Mouse (Mus musculus) heart, embryonic 15.5 days (tissue): ENCODE measurements around the gene Golt1a. TPM values are rescaled to one million over a fixed set of nuclear protein-coding genes. Genes with fewer than 3 reads are reported as not detected.

Experiments used
- ATAC-seq: fragments of 200-750 bp; cut with Nextera tagmentation; replicated peaks from 2 replicates; pipeline ENCODE4 v1.8.0; 2017; ENCODE audit warnings: low read depth, moderate TSS enrichment; ENCODE audit not compliant: insufficient number of reproducible peaks, insufficient read depth, low FRiP score
- H3K27ac ChIP-seq: fragments of 300-500 bp; sonication (generic); 2 replicates; pipeline ENCODE4 v1.5.1; 2015; ENCODE audit warnings: mild to moderate bottlenecking, inconsistent platforms
- H3K27me3 ChIP-seq: fragments of 300-500 bp; sonication (generic); 2 replicates; pipeline ENCODE4 v1.6.1; 2015; ENCODE audit warnings: inconsistent platforms
- H3K36me3 ChIP-seq: fragments of 300-500 bp; sonication (generic); 2 replicates; pipeline ENCODE4 v1.6.1; 2015; ENCODE audit warnings: mild to moderate bottlenecking, inconsistent platforms
- H3K4me1 ChIP-seq: fragments of 300-500 bp; sonication (generic); replicated peaks from 2 replicates; pipeline ENCODE4 v1.6.1; 2015; ENCODE audit warnings: inconsistent platforms
- H3K4me2 ChIP-seq: fragments of 300-500 bp; sonication (generic); 2 replicates; pipeline ENCODE4 v1.6.1; 2015; ENCODE audit warnings: inconsistent platforms, mild to moderate bottlenecking, moderate library complexity
- H3K4me3 ChIP-seq: fragments of 300-500 bp; sonication (generic); 2 replicates; pipeline ENCODE4 v1.5.1; 2015; ENCODE audit warnings: mild to moderate bottlenecking, inconsistent platforms
- H3K9ac ChIP-seq: fragments of 300-500 bp; sonication (generic); 2 replicates; pipeline ENCODE4 v1.6.1; 2015; ENCODE audit warnings: mild to moderate bottlenecking, inconsistent platforms
- H3K9me3 ChIP-seq: fragments of 300-500 bp; sonication (generic); replicated peaks from 2 replicates; pipeline ENCODE4 v1.6.1; 2016; ENCODE audit warnings: inconsistent platforms
- WGBS: fragments of 180-500 bp; shearing (Covaris S2); methylation state at CpG from one replicate; pipeline ENCODE4 v1.1.7; 2015; ENCODE audit warnings: mixed read lengths; 5-methylcytosine and 5-hydroxymethylcytosine counted together
- polyA plus RNA-seq: library from polyadenylated mRNA; unstranded; fragments of >200 nt; fragmentation: Nextera tagmentation; extraction: Ambion mirVana; gene quantifications from 2 replicates; pipeline ENCODE4 v1.2.1, GENCODE M21; 2015

Gene Golt1a
- polyA plus RNA-seq, result 0.42 TPM in 1 of 2 replicates, not detected in the other

DNA sequence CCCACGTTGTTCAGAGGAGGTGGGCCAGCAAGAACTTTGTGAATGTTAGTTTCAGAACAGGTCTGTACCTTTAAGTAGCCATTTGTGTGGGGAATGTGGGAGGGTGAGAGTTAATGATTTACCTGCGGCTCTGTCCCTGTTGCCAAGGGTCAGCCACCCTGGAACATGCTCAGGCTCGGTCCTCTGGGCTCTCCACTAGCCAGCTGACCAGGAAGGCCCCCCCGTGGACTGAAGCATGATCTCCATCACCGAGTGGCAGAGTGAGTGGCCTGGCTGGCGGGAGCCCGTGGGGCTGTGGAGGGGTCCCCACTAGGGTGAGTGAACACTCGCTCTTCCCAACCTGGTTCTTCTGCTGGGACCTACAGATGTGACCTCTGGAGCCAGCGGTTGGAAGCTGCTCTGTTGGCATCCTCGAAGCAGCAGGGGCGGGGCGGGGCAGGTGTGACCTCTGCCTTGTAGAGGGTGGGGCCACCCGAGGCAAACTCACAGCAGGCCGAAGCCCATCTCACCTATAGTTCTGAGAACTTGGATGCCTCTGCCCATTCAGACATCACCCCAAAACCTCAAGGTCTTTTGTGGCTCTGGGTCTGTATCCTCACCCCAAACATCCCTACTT lies at the start of gene Golt1a:
Gene Golt1a, plus strand, starts transcription at position 149 of the 616 bp plus-strand sequence.
- no peaks in the 10 kb centered on the region for H3K9me3 ChIP-seq
- no peak; the same call in 1 of the 2 replicates for ATAC-seq
- H3K4me1 ChIP-seq, result peaks cover 8% of the 10 kb centered on the region
- no peak within 1 kb of the TSS for H3K27ac ChIP-seq
- no peak within 1 kb of the TSS for H3K4me2 ChIP-seq
- H3K27me3 ChIP-seq, result 0 out of 2 replicates have a peak, but pooled peaks cover 3% of the 10 kb centered on the region
- H3K4me3 ChIP-seq, result no peak within 1 kb of the TSS
- H3K9ac ChIP-seq, result no peak within 1 kb of the TSS
- H3K36me3 ChIP-seq, result no peaks in the 10 kb centered on the region
- WGBS, result 68% methylated on average over 14 of the region's 14 CpGs

GRCm38 (mm10) chr1:133262628-133263027 lies 47.0 kb upstream of the Golt1a start:
- Histone ChIP-seq H3K27ac (no peak overlapping the region), H3K36me3 (peaks cover 17% of the 10 kb centered on the region; the same call in 1 of the 2 replicates), H3K4me3 (no peak overlapping the region), H3K4me2 (no peak overlapping the region), H3K4me1 (peaks cover 11% of the 10 kb centered on the region), H3K9ac (no peak overlapping the region), H3K9me3 (no peaks in the 10 kb centered on the region), H3K27me3 (0 out of 2 replicates have a peak, but pooled peaks cover 4% of the 10 kb centered on the region)
- no peak for ATAC-seq
- 89% methylated on average over 6 of the region's 6 CpGs for WGBS

- no peaks in the 10 kb centered on the region for H3K9me3 ChIP-seq
- 82% methylated on average over 7 of the region's 7 CpGs for WGBS
- no peak for ATAC-seq
- H3K27ac ChIP-seq, result no peak overlapping the region
- H3K4me2 ChIP-seq, result no peak overlapping the region
- H3K27me3 ChIP-seq, result 0 out of 2 replicates have a peak, but pooled peaks cover 4% of the 10 kb centered on the region
- no peak overlapping the region for H3K9ac ChIP-seq
- peaks cover 17% of the 10 kb centered on the region; the same call in 1 of the 2 replicates for H3K36me3 ChIP-seq
- peaks cover 11% of the 10 kb centered on the region for H3K4me1 ChIP-seq
- H3K4me3 ChIP-seq, result no peak overlapping the region
Observed at GRCm38 (mm10) chr1:133263134-133263533, 46.5 kb upstream of the Golt1a start.

GRCm38 (mm10) chr1:133264367-133264766 lies 45.2 kb upstream of the Golt1a start:
- no peaks in the 10 kb centered on the region for H3K9me3 ChIP-seq
- no peak overlapping the region for H3K9ac ChIP-seq
- WGBS, result 63% methylated on average over 12 of the region's 12 CpGs
- no peak overlapping the region for H3K4me2 ChIP-seq
- ATAC-seq, result no peak
- H3K36me3 ChIP-seq, result peaks cover 17% of the 10 kb centered on the region; the same call in 1 of the 2 replicates
- peaks cover 14% of the 10 kb centered on the region for H3K4me1 ChIP-seq
- H3K27ac ChIP-seq, result no peak overlapping the region
- H3K4me3 ChIP-seq, result no peak overlapping the region
- H3K27me3 ChIP-seq, result 0 out of 2 replicates have a peak, but pooled peaks cover 4% of the 10 kb centered on the region

DNA sequence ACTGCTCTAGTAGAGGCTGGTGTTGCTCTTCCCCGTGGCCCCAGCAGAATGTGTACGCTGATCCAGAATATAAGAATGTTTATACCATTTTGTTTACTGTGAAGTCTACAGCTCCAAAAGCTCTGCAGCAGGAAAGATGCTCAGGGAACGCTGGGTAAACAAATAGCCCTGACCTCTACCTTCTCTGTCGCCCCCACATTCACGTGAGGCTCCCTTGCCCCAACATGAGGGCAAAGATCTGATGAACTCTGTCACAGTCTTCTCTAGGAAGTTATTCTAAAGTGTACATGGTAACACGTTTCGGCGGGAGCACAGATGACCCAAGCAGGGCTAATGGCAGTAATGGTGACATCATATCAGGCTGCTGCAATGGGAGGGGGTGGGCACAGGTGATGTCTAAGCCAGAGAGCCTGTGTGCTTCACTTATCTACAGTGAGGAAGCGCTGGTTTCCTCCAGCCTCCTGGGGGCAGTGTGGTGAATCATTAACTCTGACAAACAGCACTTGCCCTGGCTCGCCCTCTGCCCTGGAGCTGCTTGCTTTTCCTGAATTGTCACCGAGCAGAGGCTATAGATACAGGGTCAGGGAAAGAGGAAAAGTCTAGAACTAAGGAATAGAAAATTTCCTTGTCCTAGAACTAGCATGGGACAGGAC lies 44.4 kb upstream of the Golt1a start:
- no peaks in the 10 kb centered on the region for H3K9me3 ChIP-seq
- H3K4me1 ChIP-seq, result peaks cover 22% of the 10 kb centered on the region
- H3K27ac ChIP-seq, result no peak overlapping the region
- H3K27me3 ChIP-seq, result 0 out of 2 replicates have a peak, but pooled peaks cover 4% of the 10 kb centered on the region
- no peak for ATAC-seq
- no peak overlapping the region for H3K9ac ChIP-seq
- peaks cover 17% of the 10 kb centered on the region; the same call in 1 of the 2 replicates for H3K36me3 ChIP-seq
- no peak overlapping the region for H3K4me2 ChIP-seq
- 65% methylated on average over 11 of the region's 11 CpGs for WGBS
- no peak overlapping the region for H3K4me3 ChIP-seq

GRCm38 (mm10) chr1:133267094-133267493 lies 42.5 kb upstream of the Golt1a start:
- Histone ChIP-seq H3K4me1 (peaks cover 28% of the 10 kb centered on the region), H3K4me3 (no peak overlapping the region), H3K9ac (no peak overlapping the region), H3K4me2 (no peak overlapping the region), H3K9me3 (no peaks in the 10 kb centered on the region), H3K36me3 (peaks cover 25% of the 10 kb centered on the region; the same call in 1 of the 2 replicates), H3K27me3 (0 out of 2 replicates have a peak, but pooled peaks cover 4% of the 10 kb centered on the region), H3K27ac (no peak overlapping the region)
- 72% methylated on average over 3 of the region's 3 CpGs for WGBS
- no peak for ATAC-seq

- Histone ChIP-seq H3K4me3 (no peak overlapping the region), H3K27me3 (0 out of 2 replicates have a peak, but pooled peaks cover 4% of the 10 kb centered on the region), H3K9me3 (no peaks in the 10 kb centered on the region), H3K9ac (no peak overlapping the region), H3K36me3 (peaks cover 20% of the 10 kb centered on the region; the same call in 1 of the 2 replicates), H3K4me2 (no peak overlapping the region), H3K27ac (peak overlapping the region; percentile 11; the same call in 1 of the 2 replicates), H3K4me1 (peaks cover 28% of the 10 kb centered on the region)
- 33% methylated on average over 10 of the region's 10 CpGs for WGBS
- ATAC-seq, result no peak
Observed at GRCm38 (mm10) chr1:133267813-133268492, 41.6 kb upstream of the Golt1a start.

GRCm38 (mm10) chr1:133268503-133268902 lies 41.1 kb upstream of the Golt1a start:
- Histone ChIP-seq H3K27me3 (0 out of 2 replicates have a peak, but pooled peaks cover 4% of the 10 kb centered on the region), H3K4me3 (no peak overlapping the region), H3K27ac (peak overlapping the region; percentile 11; the same call in 1 of the 2 replicates), H3K9ac (no peak overlapping the region), H3K4me1 (peaks cover 28% of the 10 kb centered on the region), H3K9me3 (no peaks in the 10 kb centered on the region), H3K4me2 (no peak overlapping the region), H3K36me3 (peaks cover 20% of the 10 kb centered on the region; the same call in 1 of the 2 replicates)
- WGBS, result 83% methylated on average over 3 of the region's 3 CpGs
- ATAC-seq, result no peak

DNA sequence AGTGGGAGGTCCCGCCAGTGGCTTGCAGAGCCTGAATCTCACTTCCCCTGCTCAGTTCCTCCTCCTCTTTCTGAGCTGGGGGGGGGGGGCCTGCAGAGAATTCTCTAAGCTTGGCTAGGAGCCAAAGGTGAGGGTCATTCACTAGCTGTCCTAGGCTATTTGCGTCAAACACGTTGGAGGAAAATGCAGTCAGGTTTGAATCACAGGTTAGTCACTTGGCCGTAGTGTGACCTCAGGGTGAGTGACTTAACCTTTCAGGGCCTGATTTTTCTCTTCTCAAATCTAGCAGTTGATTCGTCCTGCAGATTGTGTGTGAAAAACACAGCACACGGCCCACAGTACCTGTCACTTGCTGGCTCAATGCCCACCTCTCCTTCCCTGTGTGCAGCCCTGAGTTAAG lies 39.3 kb upstream of the Golt1a start:
- 40% methylated on average over 6 of the region's 6 CpGs for WGBS
- no peaks in the 10 kb centered on the region for H3K9me3 ChIP-seq
- ATAC-seq, result no peak
- peaks cover 28% of the 10 kb centered on the region for H3K4me1 ChIP-seq
- H3K4me2 ChIP-seq, result no peak overlapping the region
- H3K36me3 ChIP-seq, result peaks cover 23% of the 10 kb centered on the region; the same call in 1 of the 2 replicates
- peak overlapping the region; percentile 56; the same call in 1 of the 2 replicates for H3K27ac ChIP-seq
- H3K27me3 ChIP-seq, result no peaks in the 10 kb centered on the region
- H3K4me3 ChIP-seq, result no peak overlapping the region
- H3K9ac ChIP-seq, result no peak overlapping the region

DNA sequence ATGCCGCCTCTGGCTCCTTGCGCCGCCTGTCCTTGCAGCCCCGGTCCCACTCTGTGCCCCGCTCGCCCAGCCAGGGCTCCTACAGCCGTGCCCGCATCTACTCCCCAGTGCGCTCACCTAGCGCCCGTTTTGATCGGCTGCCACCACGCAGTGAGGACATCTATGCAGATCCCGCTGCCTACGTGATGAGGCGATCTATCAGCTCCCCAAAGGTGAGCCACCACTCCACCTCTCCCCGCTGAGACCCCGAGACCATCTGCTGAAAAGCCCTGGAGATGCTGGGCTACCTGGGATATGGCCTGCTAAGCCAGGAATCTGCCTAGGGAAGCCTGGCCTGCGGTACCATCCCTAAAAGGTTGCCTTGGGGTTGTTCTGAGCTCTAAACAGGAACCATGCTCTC lies 35.4 kb upstream of the Golt1a start:
- no peak overlapping the region for H3K4me3 ChIP-seq
- no peaks in the 10 kb centered on the region for H3K27me3 ChIP-seq
- peaks cover 16% of the 10 kb centered on the region for H3K4me1 ChIP-seq
- no peaks in the 10 kb centered on the region for H3K9me3 ChIP-seq
- no peak overlapping the region for H3K27ac ChIP-seq
- 89% methylated on average over 19 of the region's 19 CpGs for WGBS
- H3K4me2 ChIP-seq, result no peak overlapping the region
- no peak for ATAC-seq
- H3K9ac ChIP-seq, result no peak overlapping the region
- peaks cover 23% of the 10 kb centered on the region; the same call in 1 of the 2 replicates for H3K36me3 ChIP-seq

DNA sequence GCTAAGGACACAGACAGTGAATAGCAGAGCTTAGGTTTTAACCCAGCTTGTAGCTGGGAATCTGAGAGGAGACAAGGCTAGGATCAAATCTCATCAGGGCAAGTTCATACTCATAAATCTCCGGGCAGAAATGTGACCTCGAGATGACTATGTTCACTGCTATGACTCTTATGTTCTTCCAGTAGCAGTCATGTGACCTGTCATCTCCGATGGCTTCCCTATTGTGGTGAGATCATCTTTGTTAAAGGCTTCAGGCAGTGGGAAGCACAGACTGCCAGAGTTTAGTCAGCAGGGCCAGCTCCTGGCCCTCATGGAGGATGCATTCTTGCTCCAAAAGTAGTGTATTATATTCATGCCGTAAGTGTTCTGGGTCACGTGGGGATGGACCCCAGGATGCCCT lies 32.6 kb upstream of the Golt1a start:
- H3K4me2 ChIP-seq, result no peak overlapping the region
- H3K9ac ChIP-seq, result no peak overlapping the region
- no peak for ATAC-seq
- H3K27me3 ChIP-seq, result no peaks in the 10 kb centered on the region
- H3K4me1 ChIP-seq, result peaks cover 1% of the 10 kb centered on the region; the same call in 1 of the 2 replicates
- H3K9me3 ChIP-seq, result no peaks in the 10 kb centered on the region
- peaks cover 12% of the 10 kb centered on the region; the same call in 1 of the 2 replicates for H3K36me3 ChIP-seq
- no peak overlapping the region for H3K27ac ChIP-seq
- no peak overlapping the region for H3K4me3 ChIP-seq
- WGBS, result 46% methylated on average over 5 of the region's 5 CpGs
